Mouse (Mus musculus) olfactory bulb, adult 2 months (tissue): ENCODE measurements at regions not wholly inside any gene's neighbourhood (a gene's known extent, or its start where the extent isn't known, plus 50 kb on each side); places are given as distances from the start of the nearest gene placed in this dataset.

Experiments
- H3K27ac ChIP-seq: fragments of 200-500 bp; 2 replicates; pipeline ENCODE4 v1.5.1; 2012; ENCODE audit warnings: low read depth, low read length; ENCODE audit not compliant: insufficient read depth
- H3K4me1 ChIP-seq: fragments of 200-500 bp; 2 replicates; pipeline ENCODE4 v1.6.1; 2012; ENCODE audit warnings: low read length; ENCODE audit not compliant: control insufficient read depth, insufficient read depth
- H3K4me3 ChIP-seq: fragments of 200-500 bp; 2 replicates; pipeline ENCODE4 v1.5.1; 2012; ENCODE audit warnings: mild to moderate bottlenecking, low read depth, low read length, moderate library complexity; ENCODE audit not compliant: insufficient read depth
- CTCF ChIP-seq: fragments of 200-500 bp; IDR thresholded peaks from 2 replicates; pipeline ENCODE4 v1.5.1; 2012; ENCODE audit warnings: low read depth, mild to moderate bottlenecking, low read length, moderate library complexity; ENCODE audit not compliant: insufficient read depth
- POLR2A ChIP-seq: fragments of 200-500 bp; IDR thresholded peaks from 2 replicates; pipeline ENCODE4 v1.6.1; 2012; ENCODE audit warnings: mild to moderate bottlenecking, low read depth, low read length, moderate library complexity; ENCODE audit not compliant: insufficient read depth
- WGBS: fragments of 180-500 bp; shearing (Covaris S2); methylation state at CpG from one replicate; pipeline ENCODE4 v1.1.7; 2018; 5-methylcytosine and 5-hydroxymethylcytosine counted together

DNA sequence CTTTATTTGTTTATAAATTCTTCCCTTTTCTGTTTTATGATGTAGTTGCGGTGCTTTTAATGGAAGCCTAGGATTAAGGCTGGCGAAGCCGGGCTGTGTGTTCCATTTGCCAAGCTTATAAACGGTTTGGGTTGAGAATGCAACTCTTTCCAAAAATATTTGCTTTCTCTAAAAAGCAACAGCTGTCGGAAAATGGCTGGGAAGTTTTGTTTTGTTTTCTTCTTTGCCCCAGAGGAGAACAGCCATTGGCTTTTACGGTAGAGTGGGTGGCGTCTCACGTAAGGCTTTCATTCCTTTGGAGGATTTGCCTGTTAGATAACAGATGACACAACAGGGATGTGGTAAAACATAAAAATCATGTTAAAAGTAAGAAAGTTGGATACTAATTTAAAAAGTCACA is 186.4 kb downstream of the Mtx2 start:
- no peak overlapping the region for H3K4me3 ChIP-seq
- H3K27ac ChIP-seq, result no peak overlapping the region
- TF ChIP-seq CTCF (no peak), POLR2A (no peak)
- 67% methylated on average over 8 of the region's 8 CpGs for WGBS
- H3K4me1 ChIP-seq, result no peaks in the 10 kb centered on the region

GRCm38 (mm10) chr2:75014994-75015728 is 189.6 kb downstream of the Mtx2 start:
- WGBS, result 88% methylated on average over 16 of the region's 16 CpGs
- TF ChIP-seq POLR2A (no peak), CTCF (no peak)

GRCm38 (mm10) chr2:75019459-75019858 is 193.9 kb downstream of the Mtx2 start:
- H3K4me3 ChIP-seq, result no peak overlapping the region
- no peaks in the 10 kb centered on the region for H3K4me1 ChIP-seq
- TF ChIP-seq CTCF, result no peak
- no peak for TF ChIP-seq POLR2A
- no peak overlapping the region for H3K27ac ChIP-seq
- WGBS, result 82% methylated on average over 7 of the region's 7 CpGs

More at GRCm38 (mm10) chr2:75014994-75015728, 189.6 kb downstream of the Mtx2 start:
- Histone ChIP-seq H3K27ac (no peak overlapping the region), H3K4me3 (no peak overlapping the region), H3K4me1 (no peaks in the 10 kb centered on the region)

DNA sequence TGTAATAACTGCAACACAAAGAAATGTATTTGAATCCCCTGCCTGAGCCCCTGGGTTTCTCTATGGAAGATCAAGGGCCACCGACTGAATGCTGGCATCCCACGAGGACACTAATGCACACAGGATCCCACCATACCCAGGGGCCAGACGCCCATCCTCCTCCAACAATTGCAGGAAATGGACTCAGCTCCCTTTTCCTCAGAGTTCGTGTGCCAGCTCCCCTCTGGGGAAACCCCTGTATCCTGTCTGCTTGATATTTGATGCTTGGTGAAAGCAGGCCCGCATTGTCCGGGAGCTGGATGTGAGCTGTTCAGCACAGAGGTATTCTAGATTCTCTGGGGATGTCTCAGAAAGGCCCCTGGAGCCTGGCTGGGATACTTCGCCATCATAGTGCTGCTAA is 196.0 kb downstream of the Mtx2 start:
- TF ChIP-seq CTCF (no peak), POLR2A (no peak)
- H3K4me1 ChIP-seq, result no peaks in the 10 kb centered on the region
- no peak overlapping the region for H3K27ac ChIP-seq
- H3K4me3 ChIP-seq, result no peak overlapping the region
- WGBS, result 82% methylated on average over 7 of the region's 7 CpGs

GRCm38 (mm10) chr2:75028151-75028550 is 202.5 kb downstream of the Mtx2 start:
- Histone ChIP-seq H3K4me3 (no peak overlapping the region), H3K4me1 (peaks cover 9% of the 10 kb centered on the region; the same call in 1 of the 2 replicates), H3K27ac (no peak overlapping the region)
- no peak for TF ChIP-seq POLR2A
- TF ChIP-seq CTCF, result no peak
- WGBS, result 89% methylated on average over 10 of the region's 10 CpGs

DNA sequence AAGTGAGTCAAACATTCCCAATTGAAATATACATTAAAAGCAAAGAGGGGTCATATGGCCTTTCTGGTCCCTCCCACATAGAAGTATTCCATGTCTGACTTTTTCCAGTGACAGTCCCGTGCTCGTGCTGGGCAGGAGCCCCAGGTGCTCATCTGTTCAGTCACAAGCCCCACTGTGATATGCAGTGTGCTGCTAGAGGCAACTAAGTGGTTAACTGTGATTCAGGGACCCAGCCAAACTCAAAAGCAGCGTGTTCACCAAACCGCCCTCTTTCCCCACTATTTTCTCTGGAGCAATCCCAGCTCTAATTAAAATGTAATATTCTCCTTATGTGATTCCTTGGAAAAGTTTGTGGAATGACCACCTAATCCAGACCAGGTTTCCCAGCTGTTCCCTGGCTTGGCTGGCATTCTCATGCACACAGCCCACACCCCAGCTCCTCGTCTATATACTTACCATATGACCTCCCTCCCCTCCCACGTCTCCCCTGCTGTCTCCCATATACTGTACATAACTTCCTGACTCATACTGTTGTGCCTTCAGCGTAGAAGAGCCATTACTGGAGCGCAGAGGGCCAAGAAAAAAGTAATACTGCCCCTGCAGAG is 203.6 kb downstream of the Mtx2 start:
- TF ChIP-seq CTCF (no peak), POLR2A (no peak)
- Histone ChIP-seq H3K4me1 (peaks cover 9% of the 10 kb centered on the region; the same call in 1 of the 2 replicates), H3K4me3 (no peak overlapping the region), H3K27ac (no peak overlapping the region)
- WGBS, result 28% methylated on average over 8 of the region's 8 CpGs

- H3K4me3 ChIP-seq, result no peak overlapping the region
- no peak overlapping the region for H3K27ac ChIP-seq
- TF ChIP-seq CTCF, result no peak
- 88% methylated on average over 3 of the region's 3 CpGs for WGBS
- no peaks in the 10 kb centered on the region for H3K4me1 ChIP-seq
Measured at GRCm38 (mm10) chr2:75034708-75035107, 209.1 kb downstream of the Mtx2 start.

GRCm38 (mm10) chr2:75039066-75039465 is 213.5 kb downstream of the Mtx2 start:
- H3K4me1 ChIP-seq, result no peaks in the 10 kb centered on the region
- no peak overlapping the region for H3K4me3 ChIP-seq
- TF ChIP-seq CTCF, result no peak
- H3K27ac ChIP-seq, result no peak overlapping the region
- WGBS, result 74% methylated on average over 3 of the region's 3 CpGs

GRCm38 (mm10) chr2:75046892-75047291 is 221.3 kb downstream of the Mtx2 start:
- Histone ChIP-seq H3K27ac (no peak overlapping the region), H3K4me1 (no peaks in the 10 kb centered on the region), H3K4me3 (no peak overlapping the region)
- TF ChIP-seq POLR2A, result no peak
- no peak for TF ChIP-seq CTCF
- WGBS, result 73% methylated on average over 6 of the region's 6 CpGs
